Mouse (Mus musculus): ENCODE results near the gene C1s1. TPM values are rescaled to one million over a fixed set of nuclear protein-coding genes. Genes with fewer than 3 reads are reported as not detected.
"Not testable (repeated sequence)": the region's sequence is repeated elsewhere in the genome, so short reads cannot be mapped to it uniquely, and the experiment has no call there.

Gene C1s1
- 1 to 10 TPM; 1.2 to 1.3 TPM for total RNA-seq (2021)
- long read RNA-seq, partial matches to known transcripts, result 0 of 1 reads
- long read RNA-seq, other reads (novel, unspliced or antisense), result 1 of 1 reads

DNA sequence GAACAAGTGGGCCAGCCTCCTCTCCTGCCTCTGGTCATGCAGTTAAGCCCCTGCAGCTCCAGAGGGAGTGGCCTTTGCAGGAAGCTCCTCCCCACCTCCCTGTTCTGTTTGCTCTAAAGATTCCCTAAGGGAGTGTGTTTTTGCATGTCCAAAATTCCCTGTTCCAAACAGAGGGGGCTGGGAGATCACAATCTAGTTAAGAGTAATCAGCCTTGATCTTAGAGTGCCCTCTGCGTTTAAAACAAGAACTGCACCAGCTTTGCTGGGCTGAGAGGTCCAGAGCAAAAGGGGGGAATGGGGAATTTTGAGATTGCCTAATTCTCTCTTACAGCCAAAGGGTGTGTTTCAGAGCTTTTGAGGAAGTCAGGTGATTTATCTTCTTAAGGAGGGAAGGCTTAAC is at the start of gene C1s1:
Gene C1s1 (minus strand): TSS at position 76 of the 400 bp plus-strand sequence.
- peak; percentile 71 to 74 for DNase-seq (ENCODE audit: low spot score in 2 of 2)

DNA sequence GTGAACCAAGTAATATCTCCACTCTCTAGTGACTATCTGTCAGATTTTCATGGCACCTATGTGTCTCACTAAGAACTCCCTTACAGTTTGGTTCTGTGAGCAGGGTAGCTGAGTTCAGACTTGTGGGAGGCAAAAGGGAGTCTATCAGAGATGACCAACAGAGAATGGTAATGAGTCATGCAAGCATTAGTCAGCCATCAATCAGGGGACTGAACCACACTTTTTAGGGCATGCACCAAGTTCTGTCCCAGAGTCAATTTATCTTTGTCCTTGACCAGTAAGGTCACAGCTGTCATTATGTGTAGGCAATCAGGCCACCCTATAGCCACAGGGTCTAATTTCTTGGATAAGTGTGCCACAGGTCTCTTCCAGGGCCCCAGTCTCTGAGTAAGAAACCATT is 46.6 kb upstream of the C1s1 start:
- no peak for DNase-seq (ENCODE audit: low spot score in 2 of 2)

DNA sequence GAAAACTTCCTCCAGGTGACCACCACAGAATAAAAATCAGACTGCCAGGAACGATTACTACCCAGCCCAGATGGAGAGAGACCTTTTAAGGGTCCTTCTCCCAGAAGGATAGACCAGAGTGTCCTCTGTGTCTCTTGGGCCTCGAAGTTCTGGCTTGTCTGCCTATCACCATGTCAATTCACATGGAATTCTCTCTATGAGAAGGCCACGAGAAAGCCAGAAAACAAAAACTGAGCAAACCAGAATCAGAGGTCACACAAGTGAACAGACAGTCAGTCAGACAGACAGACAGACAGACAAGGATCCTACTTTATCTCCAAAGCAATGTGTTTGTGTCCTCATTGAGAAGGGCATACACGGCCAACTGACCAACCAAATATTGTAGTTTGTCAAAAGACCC is 44.1 kb upstream of the C1s1 start:
- DNase-seq (ENCODE audit: low spot score in 2 of 2), result no peak

DNA sequence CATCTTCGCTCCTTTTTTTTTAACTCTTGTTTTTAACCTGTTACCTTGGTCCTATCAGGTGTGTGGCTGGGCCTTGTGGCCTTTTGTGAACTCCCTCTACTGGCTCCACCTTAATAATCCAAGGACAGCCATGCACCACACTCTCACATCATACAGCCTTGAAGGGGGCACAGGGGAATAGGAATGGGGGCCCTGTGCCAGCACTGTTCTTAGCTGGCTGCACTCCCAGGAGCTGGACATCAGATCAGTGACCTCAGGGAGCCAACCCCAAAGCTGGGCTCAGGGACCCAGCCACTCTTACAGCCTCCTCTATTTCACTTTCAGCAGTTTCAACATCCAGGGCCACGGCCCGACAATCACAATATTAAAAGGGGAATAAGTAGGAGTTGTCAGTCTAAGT is 43.6 kb upstream of the C1s1 start:
- DNase-seq (ENCODE audit: low spot score in 2 of 2), result no peak

DNA sequence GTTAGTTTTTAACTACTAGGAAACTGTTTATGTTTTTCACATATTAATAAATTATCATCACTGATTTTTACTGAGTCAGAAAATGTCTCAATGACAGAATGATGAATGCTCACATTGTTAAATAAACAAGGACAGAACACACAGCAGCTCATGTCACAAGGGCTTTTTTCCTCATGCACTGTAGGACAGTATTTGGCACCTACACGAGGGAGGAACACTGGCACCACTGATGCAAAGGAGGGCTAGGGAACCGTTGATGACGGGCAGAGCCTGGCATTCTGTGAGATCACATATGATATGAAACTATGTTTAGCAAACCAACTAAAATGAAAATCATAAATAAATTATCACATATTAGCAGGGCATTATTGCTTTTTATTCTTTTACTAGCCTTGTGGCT is 42.8 kb upstream of the C1s1 start:
- DNase-seq (ENCODE audit: low spot score in 2 of 2), result no peak

DNA sequence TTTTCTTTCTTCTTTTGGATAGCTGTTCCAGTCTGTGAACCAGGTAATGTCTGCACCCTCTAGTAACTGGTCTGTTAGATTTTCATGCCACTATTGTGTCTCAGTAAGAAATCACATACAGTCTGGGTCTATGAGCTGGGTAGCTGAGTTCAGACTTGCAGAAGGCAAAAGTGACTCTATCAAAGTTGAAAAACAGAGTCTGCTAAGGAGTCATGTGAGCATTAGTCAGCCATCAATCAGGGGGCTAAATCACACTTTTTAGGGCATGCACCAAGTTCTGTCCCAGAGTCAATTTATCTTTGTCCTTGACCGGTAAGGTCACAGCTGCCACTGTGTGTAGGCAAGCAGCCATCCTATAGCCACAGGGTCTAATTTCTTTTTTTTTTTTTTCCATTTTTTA is 40.1 kb upstream of the C1s1 start:
- DNase-seq (ENCODE audit: low spot score in 2 of 2), result no peak

DNA sequence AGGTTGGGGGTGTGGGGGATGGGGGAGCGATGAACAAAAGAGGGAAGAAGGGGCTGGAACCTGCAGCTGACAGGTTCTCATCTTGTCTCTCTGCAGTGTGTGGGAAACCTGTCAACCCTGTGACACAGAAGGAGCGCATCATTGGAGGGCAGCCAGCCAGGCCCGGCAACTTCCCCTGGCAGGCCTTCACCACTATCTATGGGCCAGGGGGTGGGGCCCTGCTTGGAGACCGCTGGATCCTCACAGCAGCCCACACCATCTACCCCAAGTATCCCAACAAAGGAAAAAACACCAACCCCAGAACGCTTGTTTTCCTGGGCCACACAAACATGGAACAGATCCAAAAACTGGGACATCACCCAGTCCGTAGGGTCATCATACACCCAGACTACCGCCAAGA is 38.0 kb upstream of the C1s1 start:
- DNase-seq (ENCODE audit: low spot score in 2 of 2), result not testable (repeated sequence)

DNA sequence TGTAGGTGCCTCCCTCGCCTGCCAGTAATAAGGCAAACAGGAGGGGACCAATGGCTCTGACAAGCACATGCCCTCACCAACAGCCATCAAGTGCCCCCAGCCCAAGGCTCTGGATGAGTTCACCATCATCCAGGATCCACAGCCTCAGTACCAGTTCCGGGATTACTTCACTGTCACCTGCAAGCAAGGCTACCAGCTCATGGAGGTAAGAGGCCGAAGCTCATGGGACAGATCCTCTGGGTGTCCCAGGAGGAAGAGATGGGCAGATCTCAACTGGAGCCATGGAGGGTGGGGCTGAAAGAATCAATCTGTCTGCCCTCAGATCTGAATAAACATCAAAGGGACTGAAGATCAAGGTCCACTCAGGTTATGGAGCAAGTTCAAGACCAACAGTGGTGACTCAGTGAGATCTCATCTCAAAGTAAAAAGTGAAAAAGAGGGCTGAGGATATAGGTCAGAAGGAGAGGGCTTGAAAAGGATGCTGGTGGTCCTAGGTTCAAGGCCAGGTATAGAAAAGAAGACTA is 33.1 kb upstream of the C1s1 start:
- DNase-seq (ENCODE audit: low spot score in 2 of 2), result not testable (repeated sequence)

DNA sequence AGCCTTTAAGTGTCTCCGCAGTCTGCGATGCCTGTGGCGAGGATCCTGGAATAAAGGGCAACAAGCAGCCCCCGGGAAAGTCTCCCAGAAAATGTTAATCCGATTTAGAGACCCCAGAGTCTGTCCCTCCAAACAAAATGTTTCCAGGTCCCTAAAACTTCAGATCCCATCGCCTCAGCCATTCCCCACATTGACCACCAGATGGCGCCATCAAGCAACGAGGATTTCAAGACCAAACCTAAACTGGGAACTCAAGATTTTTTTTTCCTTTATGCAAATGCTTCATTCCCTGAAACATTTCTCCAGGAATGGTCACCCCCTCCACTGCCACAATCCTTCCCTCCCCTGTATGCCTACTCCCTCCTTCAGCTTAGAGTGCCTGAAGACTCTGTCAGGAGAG is 27.9 kb upstream of the C1s1 start, which contains the start of gene C1rb:
Gene C1rb (plus strand): TSS at position 269 of the 400 bp plus-strand sequence.
- peak; percentile 77 to 79 for DNase-seq (ENCODE audit: low spot score in 2 of 2)

DNA sequence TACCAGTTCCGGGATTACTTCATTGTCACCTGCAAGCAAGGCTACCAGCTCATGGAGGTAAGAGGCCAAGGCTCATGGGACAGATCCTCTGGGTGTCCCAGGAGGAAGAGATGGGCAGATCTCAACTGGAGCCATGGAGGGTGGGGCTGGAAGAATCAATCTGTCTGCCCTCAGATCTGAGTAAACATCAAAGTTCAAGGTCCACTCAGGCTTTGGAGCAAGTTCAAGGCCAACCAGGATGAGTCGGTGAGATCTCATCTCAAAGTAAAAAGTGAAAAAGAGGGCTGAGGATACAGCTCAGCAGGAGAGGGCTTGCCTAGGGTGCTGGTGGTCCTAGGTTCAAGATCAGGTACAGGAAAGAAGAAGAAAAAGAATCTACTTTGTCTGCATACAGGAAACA is 19.5 kb upstream of the C1s1 start:
- DNase-seq (ENCODE audit: low spot score in 2 of 2), result not testable (repeated sequence)

DNA sequence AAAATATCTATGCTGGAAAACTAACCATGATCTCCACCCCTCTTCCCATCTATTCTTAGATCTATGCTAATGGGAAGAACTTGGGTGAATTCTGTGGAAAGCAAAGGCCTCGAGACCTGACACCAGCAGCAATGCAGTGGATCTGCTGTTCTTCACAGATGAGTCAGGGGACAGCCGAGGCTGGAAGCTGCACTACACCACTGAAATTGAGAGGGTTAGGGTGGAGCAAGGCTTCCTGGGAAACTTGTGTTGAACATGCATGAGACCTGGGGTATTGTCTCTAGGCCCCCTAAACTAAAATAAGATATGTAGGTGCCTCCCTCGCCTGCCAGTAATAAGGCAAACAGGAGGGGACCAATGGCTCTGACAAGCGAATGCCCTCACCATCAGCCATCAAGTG is 19.0 kb upstream of the C1s1 start:
- not testable (repeated sequence) for DNase-seq (ENCODE audit: low spot score in 2 of 2)

DNA sequence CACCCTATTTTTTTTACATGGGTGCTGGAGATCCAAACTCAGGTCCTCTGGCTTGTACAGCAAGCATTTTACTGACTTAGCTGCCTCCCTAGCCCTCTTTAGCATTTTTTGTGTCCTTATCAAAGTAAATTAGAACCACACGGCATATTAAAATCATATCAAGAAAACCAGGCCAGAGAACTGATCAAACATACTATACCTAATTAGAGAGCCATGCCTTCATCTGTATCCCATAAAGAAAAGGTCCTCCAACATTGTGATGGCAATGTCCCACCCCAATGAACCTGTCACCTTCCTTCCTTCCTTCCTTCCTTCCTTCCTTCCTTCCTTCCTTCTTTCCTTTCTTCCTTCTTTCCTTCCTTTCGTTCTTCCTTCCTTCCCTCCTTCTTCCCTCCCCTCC is 13.8 kb upstream of the C1s1 start:
- not testable (repeated sequence) for DNase-seq (ENCODE audit: low spot score in 2 of 2)

DNA sequence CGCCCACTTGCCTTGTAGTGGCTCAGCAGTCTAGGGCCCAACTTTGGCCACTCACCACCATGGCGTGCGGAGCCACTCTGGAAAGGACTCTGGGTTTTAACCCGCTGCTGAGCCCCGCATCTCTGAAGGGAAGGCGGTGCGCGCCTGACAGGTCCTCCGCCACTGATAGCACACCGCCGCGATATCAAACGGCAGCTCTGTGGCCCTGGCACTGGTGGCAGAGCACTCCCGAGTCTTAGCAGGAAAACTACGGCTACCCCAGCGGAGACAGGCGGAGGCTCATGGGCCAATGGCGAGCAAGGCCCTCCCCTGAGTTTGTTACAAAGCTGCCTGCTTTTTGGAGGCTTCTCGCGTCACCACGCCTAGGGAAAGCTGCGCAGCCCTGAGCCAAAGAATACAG is 10.6 kb upstream of the C1s1 start:
- DNase-seq (ENCODE audit: low spot score in 2 of 2), result no peak

DNA sequence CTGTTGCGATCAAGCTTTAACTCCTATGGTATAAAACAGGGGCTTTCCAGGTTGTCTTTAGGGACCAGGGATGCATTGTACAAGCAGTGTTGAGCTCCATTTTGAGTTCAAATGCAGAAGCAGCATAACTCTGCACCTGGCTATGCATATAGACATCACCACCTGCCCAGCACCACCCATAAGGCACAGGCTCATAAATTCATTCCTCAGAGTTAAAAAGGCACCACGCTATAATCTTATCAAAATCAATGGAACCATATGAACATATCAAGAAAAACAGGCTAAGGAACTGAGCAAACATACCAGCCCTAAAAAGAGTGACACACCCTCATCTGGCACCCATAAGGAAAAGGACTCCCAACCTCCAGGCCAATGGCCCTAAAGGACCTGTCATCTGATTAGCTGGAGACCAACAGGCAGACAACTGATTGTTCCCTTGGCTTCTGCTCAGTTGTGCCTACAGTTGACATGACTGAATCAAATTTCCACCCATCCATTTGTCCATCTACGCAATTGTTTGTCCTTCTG is 6.9 kb upstream of the C1s1 start:
- no peak for DNase-seq (ENCODE audit: low spot score in 2 of 2)

DNA sequence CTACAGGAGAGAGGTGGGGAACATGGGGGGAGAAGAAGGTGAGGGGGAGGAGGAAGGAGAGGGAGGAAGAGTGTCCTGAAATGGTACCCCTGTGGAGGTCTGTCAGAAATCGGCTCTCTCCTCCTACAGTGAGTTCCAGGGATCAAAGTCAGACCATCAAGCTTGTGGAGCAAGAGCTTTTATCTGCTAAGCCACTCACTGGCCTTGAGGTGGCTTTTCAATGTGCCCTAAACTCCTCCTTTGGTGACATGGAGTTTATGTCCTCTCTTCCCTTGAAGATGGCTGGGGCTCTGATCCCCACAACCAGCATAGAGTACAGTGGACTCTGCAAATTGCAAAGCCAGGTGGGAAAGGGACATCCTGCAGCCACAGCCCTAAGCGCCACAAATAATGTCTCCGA is 5.8 kb upstream of the C1s1 start:
- not testable (repeated sequence) for DNase-seq (ENCODE audit: low spot score in 2 of 2)

DNA sequence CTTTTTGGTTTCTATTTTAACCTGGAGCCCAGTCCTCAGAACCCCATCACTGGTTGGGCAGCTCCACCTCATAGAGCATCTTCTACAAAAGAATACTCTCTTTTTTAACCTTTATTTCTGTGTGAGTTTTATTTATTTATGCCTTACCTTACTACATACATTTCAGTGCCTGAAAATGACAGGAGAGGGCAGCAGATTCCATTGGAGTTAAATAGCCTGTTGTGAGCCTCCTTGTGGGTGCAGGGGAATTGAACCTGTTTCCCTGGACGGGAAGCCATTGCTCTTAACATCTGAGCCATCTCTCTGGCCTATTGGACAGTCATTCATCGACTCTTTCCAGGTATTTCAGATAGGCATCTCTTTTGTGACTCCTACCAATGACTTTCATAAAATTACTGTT is 3.3 kb upstream of the C1s1 start:
- DNase-seq (ENCODE audit: low spot score in 2 of 2), result no peak

DNA sequence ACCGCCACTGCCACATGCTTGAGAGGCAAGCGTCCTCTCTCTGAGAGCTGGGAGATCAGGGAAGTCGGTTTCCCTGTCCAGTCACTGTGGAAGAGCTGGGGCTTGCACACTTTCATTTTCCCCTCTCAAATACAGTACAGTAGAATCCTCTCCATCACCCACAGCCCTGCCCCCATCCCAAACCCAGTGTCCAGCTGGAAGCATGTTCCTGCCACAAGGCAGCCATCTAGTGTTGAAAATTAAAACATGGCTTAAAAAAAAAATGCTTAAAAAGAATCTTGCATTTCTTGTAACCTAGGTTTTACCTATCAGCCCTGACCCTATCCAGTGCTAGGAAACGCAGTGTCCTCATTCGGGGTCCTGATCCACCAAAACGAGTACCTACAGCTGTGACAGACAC is 2.3 kb upstream of the C1s1 start:
- peak; percentile 14 to 24 for DNase-seq (ENCODE audit: low spot score in 2 of 2)

DNA sequence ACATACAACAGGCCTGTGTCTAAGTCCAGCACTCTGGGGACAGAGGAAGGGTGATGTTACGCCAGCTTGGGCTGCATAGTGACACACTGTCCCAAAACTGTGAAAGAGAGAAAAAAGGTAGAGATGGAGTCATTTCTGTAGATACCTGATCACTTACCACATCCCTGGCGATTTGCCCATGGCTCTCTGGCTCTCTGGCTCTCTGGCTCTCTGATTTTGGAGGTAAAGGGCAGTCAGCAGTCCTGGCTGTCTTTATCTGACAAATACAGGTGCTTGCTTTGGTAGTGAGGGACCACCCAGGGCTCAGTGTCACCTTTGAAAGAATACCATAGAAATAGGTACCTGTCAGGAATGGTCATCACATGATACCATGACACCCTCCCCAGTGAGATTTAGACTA is 983 bp downstream of the C1s1 start:
- DNase-seq (ENCODE audit: low spot score in 2 of 2), result not testable (repeated sequence)

DNA sequence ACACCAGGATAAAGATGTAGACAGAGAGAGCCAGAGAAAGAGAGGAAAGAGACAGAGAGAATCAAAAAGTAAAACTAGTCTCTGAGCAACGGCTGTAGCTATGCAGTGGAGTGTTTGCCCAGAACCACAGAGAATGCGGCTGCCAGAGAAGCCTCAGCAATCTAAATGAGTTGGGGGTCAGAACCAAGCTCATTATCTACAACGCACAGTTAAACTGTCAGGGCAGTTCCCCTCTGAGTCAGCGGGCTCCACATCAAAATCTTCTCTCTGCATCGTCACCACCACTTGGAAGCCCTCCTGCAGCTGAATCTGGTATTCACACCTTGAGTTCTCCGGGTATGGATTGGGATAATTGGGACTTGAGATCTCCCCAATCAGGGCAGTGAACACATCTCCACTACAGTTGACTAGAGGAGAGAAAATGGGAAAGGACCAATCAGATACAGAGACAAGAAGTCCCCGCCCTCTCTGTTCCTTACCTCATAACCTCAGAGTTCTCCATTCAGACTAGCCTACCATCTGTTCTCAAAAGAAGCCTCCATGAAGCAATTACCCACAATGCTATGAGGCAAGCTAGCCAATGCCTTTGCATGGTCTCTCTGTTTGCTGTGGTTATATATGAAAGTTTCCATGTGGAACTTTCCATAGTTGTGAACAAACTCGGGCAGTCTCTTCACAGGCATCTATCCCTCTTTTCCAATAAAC is 5.9 kb downstream of the C1s1 start:
- not testable (repeated sequence) for DNase-seq (ENCODE audit: low spot score in 2 of 2)

DNA sequence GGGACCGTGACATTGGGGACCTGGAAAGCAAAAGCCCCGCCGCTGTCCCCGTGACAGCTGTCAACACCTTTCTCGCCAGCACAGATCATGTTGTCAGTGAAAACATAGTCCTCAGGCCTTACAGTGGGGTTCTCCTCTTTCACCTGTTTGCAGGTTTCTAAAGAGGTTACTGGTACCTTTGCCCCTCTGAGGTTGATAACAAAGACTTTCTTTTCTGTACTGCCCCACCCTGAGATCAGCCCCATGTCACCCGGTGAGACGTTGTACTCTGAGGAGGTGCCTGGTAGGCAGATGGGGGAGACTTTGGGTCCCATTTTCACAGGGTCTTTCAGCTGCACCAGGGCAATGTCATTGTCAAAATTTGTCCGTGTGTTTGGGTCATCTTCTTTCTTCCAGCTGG is 11.1 kb downstream of the C1s1 start:
- no peak for DNase-seq (ENCODE audit: low spot score in 2 of 2)

DNA sequence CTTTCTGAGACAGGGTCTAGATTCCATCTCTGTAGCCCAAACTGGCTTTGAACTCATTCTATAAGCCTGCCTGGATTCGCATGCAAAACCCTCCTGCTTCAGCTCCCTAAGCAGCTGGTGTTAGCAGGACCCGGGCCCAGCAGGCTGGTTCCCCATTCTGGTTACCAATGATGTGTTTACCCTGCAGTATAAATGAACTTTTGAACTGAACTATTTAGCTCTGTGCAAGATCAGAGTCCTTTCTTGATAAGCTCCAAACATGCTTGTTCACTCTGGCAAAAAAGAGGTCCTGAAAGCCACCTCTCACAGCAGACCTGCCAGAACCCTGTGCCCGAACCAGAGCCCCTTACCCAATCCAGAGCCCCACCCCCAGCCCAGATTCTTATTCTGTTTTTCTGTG is 14.3 kb downstream of the C1s1 start:
- no peak for DNase-seq (ENCODE audit: low spot score in 2 of 2)

DNA sequence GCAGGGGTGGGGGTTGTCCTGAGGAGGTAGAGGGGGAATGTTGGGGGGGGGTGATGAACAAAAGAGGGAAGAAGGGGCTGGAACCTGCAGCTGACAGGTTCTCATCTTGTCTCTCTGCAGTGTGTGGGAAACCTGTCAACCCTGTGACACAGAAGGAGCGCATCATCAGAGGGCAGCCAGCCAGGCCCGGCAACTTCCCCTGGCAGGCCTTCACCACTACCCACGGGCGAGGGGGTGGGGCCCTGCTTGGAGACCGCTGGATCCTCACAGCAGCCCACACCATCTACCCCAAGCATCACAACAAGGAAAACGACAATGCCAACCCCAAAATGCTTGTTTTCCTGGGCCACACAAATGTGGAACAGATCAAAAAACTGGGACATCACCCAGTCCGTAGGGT is 20.1 kb downstream of the C1s1 start:
- not testable (repeated sequence) for DNase-seq (ENCODE audit: low spot score in 2 of 2)

DNA sequence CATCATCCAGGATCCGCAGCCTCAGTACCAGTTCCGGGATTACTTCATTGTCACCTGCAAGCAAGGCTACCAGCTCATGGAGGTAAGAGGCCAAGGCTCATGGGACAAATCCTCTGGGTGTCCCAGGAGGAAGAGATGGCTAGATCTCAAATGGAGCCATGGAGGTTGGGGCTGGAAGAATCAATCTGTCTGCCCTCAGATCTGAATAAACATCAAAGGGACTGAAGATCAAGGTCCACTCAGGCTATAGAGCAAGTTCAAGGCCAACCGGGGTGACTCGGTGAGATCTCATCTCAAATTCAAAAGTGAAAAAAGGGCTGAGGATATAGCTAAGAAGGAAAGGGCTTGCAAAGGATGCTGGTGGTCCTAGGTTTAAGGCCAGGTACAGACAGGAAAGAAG is 24.4 kb downstream of the C1s1 start:
- not testable (repeated sequence) for DNase-seq (ENCODE audit: low spot score in 2 of 2)
